Mouse (Mus musculus) mouse trophoblast stem cell (cell line): Measurements from ENCODE around the gene Vegfc.

Experiments used
- in situ Hi-C, 2 experiments: fragments of 300-500 bp; cut with MseI, MboI; formaldehyde crosslinking; loops; 2 replicates in 1 of 2; 3 replicates in 1 of 2; pipeline ENCODE4 v1.15.1; 2025

Gene Vegfc

GRCm38 (mm10) chr8:54077271-54078120 is at the start of gene Vegfc:
Gene Vegfc (plus strand): TSS chr8:54077606.
- in situ Hi-C loops: loop anchor here in 1 of 2 experiments (25.0 kb wide), 1 partner anchor 410 kb away; no protein-coding TSS in a partner anchor

- in situ Hi-C loops: no loop called here
Observed at GRCm38 (mm10) chr8:54034584-54034983, 42.8 kb upstream of the Vegfc start.

GRCm38 (mm10) chr8:54042601-54043000 is 34.8 kb upstream of the Vegfc start:
- in situ Hi-C loops: no loop called here

GRCm38 (mm10) chr8:54043468-54043867 is 33.9 kb upstream of the Vegfc start:
- in situ Hi-C loops: no loop called here

GRCm38 (mm10) chr8:54053210-54053609 is 24.2 kb upstream of the Vegfc start:
- in situ Hi-C loops: no loop called here

GRCm38 (mm10) chr8:54065492-54065891 is 11.9 kb upstream of the Vegfc start:
- in situ Hi-C loops: no loop called here

GRCm38 (mm10) chr8:54076301-54076700 is 1.1 kb upstream of the Vegfc start:
- in situ Hi-C loops: loop anchor here in 1 of 2 experiments (25.0 kb wide), 1 partner anchor 411 kb away; no protein-coding TSS in a partner anchor

GRCm38 (mm10) chr8:54076791-54077270 is 575 bp upstream of the Vegfc start:
- in situ Hi-C loops: loop anchor here in 1 of 2 experiments (25.0 kb wide), 1 partner anchor 410 kb away; no protein-coding TSS in a partner anchor

- in situ Hi-C loops: loop anchor here in 1 of 2 experiments (25.0 kb wide), 1 partner anchor 409 kb away; no protein-coding TSS in a partner anchor
Observed at GRCm38 (mm10) chr8:54078121-54078440, 675 bp downstream of the Vegfc start.

GRCm38 (mm10) chr8:54079001-54079400 is 1.6 kb downstream of the Vegfc start:
- in situ Hi-C loops: loop anchor here in 1 of 2 experiments (25.0 kb wide), 1 partner anchor 408 kb away; no protein-coding TSS in a partner anchor

GRCm38 (mm10) chr8:54079601-54080000 is 2.2 kb downstream of the Vegfc start:
- in situ Hi-C loops: loop anchor here in 1 of 2 experiments (25.0 kb wide), 1 partner anchor 408 kb away; no protein-coding TSS in a partner anchor

GRCm38 (mm10) chr8:54085896-54086295 is 8.5 kb downstream of the Vegfc start:
- in situ Hi-C loops: loop anchor here in 1 of 2 experiments (25.0 kb wide), 1 partner anchor 401 kb away; no protein-coding TSS in a partner anchor

- in situ Hi-C loops: loop anchor here in 1 of 2 experiments (25.0 kb wide), 1 partner anchor 400 kb away; no protein-coding TSS in a partner anchor
Observed at GRCm38 (mm10) chr8:54087114-54087513, 9.7 kb downstream of the Vegfc start.

GRCm38 (mm10) chr8:54089204-54089603 is 11.8 kb downstream of the Vegfc start:
- in situ Hi-C loops: loop anchor here in 1 of 2 experiments (25.0 kb wide), 1 partner anchor 398 kb away; no protein-coding TSS in a partner anchor

GRCm38 (mm10) chr8:54089901-54090300 is 12.5 kb downstream of the Vegfc start:
- in situ Hi-C loops: loop anchor here in 1 of 2 experiments (25.0 kb wide), 1 partner anchor 397 kb away; no protein-coding TSS in a partner anchor

- in situ Hi-C loops: no loop called here
Observed at GRCm38 (mm10) chr8:54100058-54100457, 22.7 kb downstream of the Vegfc start.

GRCm38 (mm10) chr8:54114581-54114980 is 37.2 kb downstream of the Vegfc start:
- in situ Hi-C loops: no loop called here

GRCm38 (mm10) chr8:54120115-54120514 is 42.7 kb downstream of the Vegfc start:
- in situ Hi-C loops: no loop called here

GRCm38 (mm10) chr8:54121942-54122341 is 44.5 kb downstream of the Vegfc start:
- in situ Hi-C loops: no loop called here

GRCm38 (mm10) chr8:54122345-54122744 is 44.9 kb downstream of the Vegfc start:
- in situ Hi-C loops: no loop called here

GRCm38 (mm10) chr8:54130558-54130957 is 53.2 kb downstream of the Vegfc start:
- in situ Hi-C loops: no loop called here

GRCm38 (mm10) chr8:54153240-54153639 is 75.8 kb downstream of the Vegfc start:
- in situ Hi-C loops: no loop called here
